Comparison of ENCODE assay signal across 16 mouse cellular contexts in the genomic region with DNA sequence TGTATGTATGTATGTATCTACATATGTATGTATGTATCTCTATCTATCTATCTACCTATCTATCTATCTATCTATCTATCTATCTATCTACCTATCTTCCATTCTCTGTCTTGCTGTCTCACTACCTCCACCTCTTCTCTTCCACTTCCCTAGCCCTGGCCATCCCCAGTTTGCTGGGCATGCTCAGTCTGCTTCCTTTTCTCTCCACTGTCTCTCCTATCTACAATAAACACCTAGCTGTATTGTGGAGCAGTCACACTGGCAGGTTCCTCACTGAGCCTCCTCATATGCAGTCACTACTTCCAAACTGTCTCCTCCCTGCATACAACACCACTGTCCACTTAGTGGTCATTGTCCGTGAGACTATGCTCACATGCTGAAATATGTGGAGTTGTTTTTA.
"Had no signal": no experiment of that assay in that cellular context is flagged by ENCODE, and none has a peak within 500 bp of the region (broad histone marks: within the 10 kb centered on the region; RNA-seq: fewer than 3 reads in every experiment).

No protein-coding gene starts in this region.

- H3K27ac ChIP-seq: neural tube, embryonic 13.5 days; neural tube, embryonic 15.5 days; stomach, embryonic 15.5 days; stomach, postnatal 0 days had no signal

- H3K9me3 ChIP-seq: neural tube, embryonic 13.5 days; neural tube, embryonic 15.5 days; stomach, embryonic 15.5 days had no signal

- H3K36me3 ChIP-seq: neural tube, embryonic 13.5 days; neural tube, embryonic 15.5 days; stomach, embryonic 15.5 days had no signal

- H3K4me3 ChIP-seq: neural tube, embryonic 13.5 days; neural tube, embryonic 15.5 days; stomach, embryonic 15.5 days had no signal

- H3K4me1 ChIP-seq: neural tube, embryonic 13.5 days; neural tube, embryonic 15.5 days; stomach, embryonic 15.5 days had no signal

- H3K9ac ChIP-seq: neural tube, embryonic 13.5 days; neural tube, embryonic 15.5 days; stomach, embryonic 15.5 days had no signal

- DNase-seq: retina, postnatal 1 day; right cerebral cortex, adult 18-20 months; right cerebral cortex, postnatal 14 days; right cerebral cortex, postnatal 25 days; right cerebral cortex, postnatal 4 days; spleen, adult 18-20 months; thymus, adult 18-20 months; thymus, adult 2 months; thymus, postnatal 14 days; thymus, postnatal 25 days; thymus, postnatal 36 days; thymus, postnatal 4 days had no signal

- H3K27me3 ChIP-seq: neural tube, embryonic 13.5 days; neural tube, embryonic 15.5 days; stomach, embryonic 15.5 days had no signal
